Mouse (Mus musculus) E14TG2a.4 (cell line): ENCODE results near the gene Cep170.

Source experiments
- H3K27me3 ChIP-seq: 2 replicates; pipeline ENCODE4 v1.6.1; 2014; ENCODE audit warnings: low read length, control low read depth; ENCODE audit not compliant: insufficient read depth
- H3K36me3 ChIP-seq: 2 replicates; pipeline ENCODE4 v1.6.1; 2014; ENCODE audit warnings: low read length, control low read depth; ENCODE audit not compliant: insufficient read depth
- H3K4me1 ChIP-seq: replicated peaks from 2 replicates; pipeline ENCODE4 v1.6.1; 2014; ENCODE audit warnings: low read depth, low read length, control low read depth
- H3K4me3 ChIP-seq: replicated peaks from 2 replicates; pipeline ENCODE4 v1.5.1; 2014; ENCODE audit warnings: mild to moderate bottlenecking, low read length
- H3K9me3 ChIP-seq: 2 replicates; pipeline ENCODE4 v1.6.1; 2014; ENCODE audit warnings: low read length, control low read depth
- CTCF ChIP-seq: conservative IDR thresholded peaks from 2 replicates; pipeline ENCODE4 v1.5.1; 2014; ENCODE audit warnings: low read length
- NANOG ChIP-seq: IDR thresholded peaks from 2 replicates; pipeline ENCODE4 v1.6.1; 2014; ENCODE audit warnings: borderline replicate concordance, low read length, mixed read lengths
- POU5F1 ChIP-seq: IDR thresholded peaks from 2 replicates; pipeline ENCODE4 v1.6.1; 2014; ENCODE audit warnings: low read length, borderline replicate concordance

Gene Cep170

GRCm38 (mm10) chr1:176827945-176828485, 14.1 kb upstream of the Cep170 start:
- no peaks in the 10 kb centered on the region for H3K9me3 ChIP-seq
- peaks cover 10% of the 10 kb centered on the region; the same call in 1 of the 2 replicates for H3K4me1 ChIP-seq
- no peak overlapping the region for H3K4me3 ChIP-seq
- no peak for TF ChIP-seq NANOG
- no peak for TF ChIP-seq CTCF
- TF ChIP-seq POU5F1: no peak
- no peaks in the 10 kb centered on the region for H3K36me3 ChIP-seq
- H3K27me3 ChIP-seq: 0 out of 2 replicates have a peak, but pooled peaks cover 3% of the 10 kb centered on the region

GRCm38 (mm10) chr1:176827365-176827764, 13.5 kb upstream of the Cep170 start:
- H3K4me1 ChIP-seq: peaks cover 10% of the 10 kb centered on the region; the same call in 1 of the 2 replicates
- no peaks in the 10 kb centered on the region for H3K27me3 ChIP-seq
- TF ChIP-seq CTCF: no peak
- no peak for TF ChIP-seq POU5F1
- no peak for TF ChIP-seq NANOG
- no peaks in the 10 kb centered on the region for H3K9me3 ChIP-seq
- no peak overlapping the region for H3K4me3 ChIP-seq
- no peaks in the 10 kb centered on the region for H3K36me3 ChIP-seq

GRCm38 (mm10) chr1:176826931-176827330, 13.1 kb upstream of the Cep170 start:
- no peaks in the 10 kb centered on the region for H3K9me3 ChIP-seq
- H3K4me3 ChIP-seq: no peak overlapping the region
- peaks cover 10% of the 10 kb centered on the region; the same call in 1 of the 2 replicates for H3K4me1 ChIP-seq
- no peak for TF ChIP-seq CTCF
- no peak for TF ChIP-seq POU5F1
- no peak for TF ChIP-seq NANOG
- H3K27me3 ChIP-seq: no peaks in the 10 kb centered on the region
- no peaks in the 10 kb centered on the region for H3K36me3 ChIP-seq

GRCm38 (mm10) chr1:176826186-176826585, 12.3 kb upstream of the Cep170 start:
- Histone ChIP-seq H3K4me1 (peaks cover 10% of the 10 kb centered on the region; the same call in 1 of the 2 replicates), H3K4me3 (no peak overlapping the region), H3K27me3 (no peaks in the 10 kb centered on the region), H3K9me3 (no peaks in the 10 kb centered on the region), H3K36me3 (no peaks in the 10 kb centered on the region)
- TF ChIP-seq NANOG (no peak), POU5F1 (no peak), CTCF (no peak)

- TF ChIP-seq POU5F1 (no peak), CTCF (no peak)
- Histone ChIP-seq H3K4me1 (peaks cover 10% of the 10 kb centered on the region; the same call in 1 of the 2 replicates), H3K9me3 (no peaks in the 10 kb centered on the region), H3K36me3 (no peaks in the 10 kb centered on the region), H3K27me3 (no peaks in the 10 kb centered on the region), H3K4me3 (no peak overlapping the region)
Observed at GRCm38 (mm10) chr1:176825084-176825483, 11.2 kb upstream of the Cep170 start.

- peaks cover 10% of the 10 kb centered on the region; the same call in 1 of the 2 replicates for H3K4me1 ChIP-seq
- no peaks in the 10 kb centered on the region for H3K9me3 ChIP-seq
- no peaks in the 10 kb centered on the region for H3K27me3 ChIP-seq
- no peaks in the 10 kb centered on the region for H3K36me3 ChIP-seq
- no peak overlapping the region for H3K4me3 ChIP-seq
- no peak for TF ChIP-seq CTCF
- TF ChIP-seq POU5F1: no peak
- TF ChIP-seq NANOG: no peak
Observed at GRCm38 (mm10) chr1:176824611-176825010, 10.7 kb upstream of the Cep170 start.

- Histone ChIP-seq H3K4me1 (peaks cover 10% of the 10 kb centered on the region; the same call in 1 of the 2 replicates), H3K36me3 (no peaks in the 10 kb centered on the region), H3K9me3 (no peaks in the 10 kb centered on the region), H3K4me3 (peak overlapping the region; percentile 58), H3K27me3 (no peaks in the 10 kb centered on the region)
- no peak for TF ChIP-seq NANOG
- no peak for TF ChIP-seq POU5F1
- no peak for TF ChIP-seq CTCF
Observed at GRCm38 (mm10) chr1:176823889-176824288, 10.0 kb upstream of the Cep170 start.

GRCm38 (mm10) chr1:176822949-176823348, 9.1 kb upstream of the Cep170 start:
- no peak overlapping the region for H3K4me3 ChIP-seq

GRCm38 (mm10) chr1:176821929-176822328, 8.1 kb upstream of the Cep170 start:
- TF ChIP-seq POU5F1 (no peak), CTCF (no peak), NANOG (no peak)
- H3K4me3 ChIP-seq: no peak overlapping the region
- H3K9me3 ChIP-seq: no peaks in the 10 kb centered on the region

More at GRCm38 (mm10) chr1:176822949-176823348, 9.1 kb upstream of the Cep170 start:
- Histone ChIP-seq H3K27me3 (no peaks in the 10 kb centered on the region), H3K4me1 (peaks cover 10% of the 10 kb centered on the region; the same call in 1 of the 2 replicates), H3K36me3 (no peaks in the 10 kb centered on the region), H3K9me3 (no peaks in the 10 kb centered on the region)
- TF ChIP-seq NANOG (no peak), POU5F1 (no peak), CTCF (no peak)

More at GRCm38 (mm10) chr1:176821929-176822328, 8.1 kb upstream of the Cep170 start:
- H3K4me1 ChIP-seq: peaks cover 5% of the 10 kb centered on the region; the same call in 1 of the 2 replicates
- H3K27me3 ChIP-seq: no peaks in the 10 kb centered on the region
- H3K36me3 ChIP-seq: no peaks in the 10 kb centered on the region
